Mouse (Mus musculus) activated CD4-positive, CD25-positive, alpha-beta regulatory T cell, adult 9 weeks (primary cell): ENCODE measurements around the gene Mpzl2. TPM values are rescaled to one million over a fixed set of nuclear protein-coding genes. Genes with fewer than 3 reads are reported as not detected.

Experiments
- polyA plus RNA-seq: library from polyadenylated mRNA; unstranded; fragments of 100-300 nt; shearing (Covaris generic); gene quantifications from one replicate; pipeline ENCODE4 v1.2.1, GENCODE M21; 2017

Mpzl2 gene
- polyA plus RNA-seq = not detected

DNA sequence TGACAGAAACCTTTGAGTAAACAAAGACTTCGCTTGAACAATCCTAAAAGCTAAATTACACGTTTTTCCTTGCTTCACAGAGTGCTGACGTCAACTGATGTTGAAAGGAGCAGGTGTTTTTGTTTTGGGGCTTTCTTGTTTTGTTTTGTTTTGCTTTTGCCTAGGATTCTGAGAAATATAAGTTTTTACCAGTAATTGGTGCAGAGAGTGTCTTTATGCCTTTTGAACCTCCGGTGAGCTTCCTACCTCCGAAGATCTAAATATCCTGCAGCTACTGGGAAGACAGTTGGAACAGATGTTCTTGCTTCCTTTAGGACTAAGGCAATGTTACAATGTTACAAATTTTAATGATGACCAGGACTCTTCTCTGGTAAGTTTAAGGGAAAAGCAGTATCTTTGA is at the start of gene Mpzl2:
Gene Mpzl2 (plus strand): TSS at position 301 of the 400 bp plus-strand sequence.

DNA sequence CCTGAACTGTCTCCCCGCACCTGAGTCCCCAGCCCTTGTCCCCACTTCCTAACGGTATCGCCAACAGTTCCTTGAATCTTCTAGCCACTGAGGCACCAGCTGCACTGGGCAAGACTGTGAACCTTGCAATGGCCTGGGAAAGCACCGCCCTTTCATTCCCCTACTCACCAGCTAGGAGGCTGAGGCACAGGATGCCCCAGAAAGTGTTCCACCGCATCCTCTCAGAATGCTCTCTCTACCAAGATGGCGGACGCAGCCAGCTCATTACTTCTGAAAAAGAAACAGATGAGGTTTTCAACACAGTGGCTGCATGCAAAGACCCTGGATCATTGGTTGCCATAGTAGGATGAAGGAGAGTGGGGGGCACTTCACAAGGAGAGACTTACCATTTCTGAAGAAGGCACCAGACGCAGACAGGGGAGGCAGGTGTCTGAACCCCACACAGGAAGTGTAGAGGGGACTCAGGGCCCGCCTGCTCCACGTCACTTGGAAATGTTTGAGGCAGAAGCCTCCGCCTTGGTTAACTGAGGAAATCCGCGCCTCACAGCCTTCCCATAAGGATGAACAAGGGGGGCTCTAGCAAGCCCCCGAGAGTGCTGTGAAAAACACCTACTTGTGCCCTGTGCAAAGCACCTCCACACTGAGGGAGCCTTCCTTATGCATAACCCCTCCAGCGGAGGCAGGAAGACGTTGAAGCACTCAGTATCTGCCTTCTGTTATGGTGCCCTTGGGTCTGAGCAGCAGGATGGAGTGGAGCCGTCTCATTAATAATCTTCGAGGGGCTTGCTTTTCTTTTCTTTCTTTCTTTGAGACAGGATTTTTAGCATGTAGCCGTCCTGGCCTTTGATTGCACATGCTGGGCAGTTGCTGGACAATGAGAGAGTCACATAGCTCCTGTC is 30.2 kb upstream of the Mpzl2 start, which contains the start of gene Cd3e:
Gene Cd3e (minus strand): TSS at position 448 of the 899 bp plus-strand sequence.

GRCm38 (mm10) chr9:45055082-45055713 is 15.6 kb downstream of the Mpzl2 start, which contains the start of gene Mpzl3:
TSS of gene Mpzl3 (plus strand) at chr9:45055186.

DNA sequence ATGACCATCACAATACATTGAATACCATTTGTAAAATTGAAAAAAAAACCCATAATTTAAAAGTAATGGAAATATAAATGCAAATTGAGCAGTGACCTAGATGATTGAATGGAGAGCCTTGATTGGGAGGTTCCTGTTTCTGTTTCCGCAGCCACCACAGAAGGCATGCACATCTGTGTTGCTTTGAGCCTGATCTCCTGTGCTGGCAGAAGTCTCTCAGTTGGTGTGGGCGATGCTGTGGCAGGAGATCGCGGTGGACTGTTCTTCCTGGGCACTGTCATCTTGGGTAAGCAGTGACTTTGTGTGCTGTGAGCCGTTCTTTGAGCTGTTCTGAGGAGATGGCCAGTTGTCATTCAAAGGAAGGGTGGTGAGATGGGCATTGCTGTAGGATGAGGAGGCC is 39.4 kb downstream of the Mpzl2 start, which contains the start of gene Jaml:
Gene Jaml (plus strand): TSS at position 173 of the 400 bp plus-strand sequence.

Other genes with a start within 250 kb of the Mpzl2 start
- 0.26 TPM for gene Tmem25, start 240.5 kb upstream of the Mpzl2 start, polyA plus RNA-seq
- gene Ttc36, start 236.7 kb upstream of the Mpzl2 start, polyA plus RNA-seq = not detected
- 30.4 TPM for gene Kmt2a, start 158.5 kb upstream of the Mpzl2 start, polyA plus RNA-seq
- gene Atp5l, start 119.1 kb upstream of the Mpzl2 start, polyA plus RNA-seq = 370 TPM
- 62.5 TPM for gene Ube4a, start 74.2 kb upstream of the Mpzl2 start, polyA plus RNA-seq
- gene Cd3g, start 59.4 kb upstream of the Mpzl2 start, polyA plus RNA-seq = 1,490 TPM
- gene Cd3d, start 58.0 kb upstream of the Mpzl2 start, polyA plus RNA-seq = 1,073 TPM
- gene Cd3e, start 30.2 kb upstream of the Mpzl2 start, polyA plus RNA-seq = 1,566 TPM
- gene Mpzl3, start 15.4 kb downstream of the Mpzl2 start, polyA plus RNA-seq = 17.4 TPM
- 10.6 TPM for gene Jaml, start 39.4 kb downstream of the Mpzl2 start, polyA plus RNA-seq
- 0.07 TPM for gene Scn2b, start 78.0 kb downstream of the Mpzl2 start, polyA plus RNA-seq
- 0.05 TPM for gene Scn4b, start 98.6 kb downstream of the Mpzl2 start, polyA plus RNA-seq
- 1.2 TPM for gene BC049352, start 142.2 kb downstream of the Mpzl2 start, polyA plus RNA-seq
- not detected for gene Tmprss4, start 164.3 kb downstream of the Mpzl2 start, polyA plus RNA-seq
- gene Il10ra, start 229.3 kb downstream of the Mpzl2 start, polyA plus RNA-seq = 92.7 TPM